Mouse (Mus musculus): ENCODE measurements at regions not wholly inside any gene's neighbourhood (a gene's known extent, or its start where the extent isn't known, plus 50 kb on each side); places are given as distances from the start of the nearest gene placed in this dataset.

GRCm38 (mm10) chr4:23513939-23514338, 982.3 kb upstream of the Mms22l start:
- no peak for TF ChIP-seq ZNF384 (IDR thresholded peaks at IDR 0.05; ENCODE audit: low read depth, low read length)
- TF ChIP-seq KAT2A (IDR thresholded peaks at IDR 0.05; ENCODE audit: insufficient replicate concordance, low read length): no peak
- no peak for TF ChIP-seq JUN (IDR thresholded peaks at IDR 0.05; ENCODE audit: insufficient read depth, low read depth, low read length)
- TF ChIP-seq SMC3 (IDR thresholded peaks at IDR 0.05; ENCODE audit: low read depth, low read length): no peak
- TF ChIP-seq CTCF (conservative IDR thresholded peaks at IDR 0.05 in 1 of 2, IDR thresholded peaks at IDR 0.05 in 1 of 2; ENCODE audit: low read depth in 2 of 2, low read length in 2 of 2): no peak
